ENCODE assay signal across 17 mouse cellular contexts in genomic region chr7:78995820-78996219, GRCm38 (mm10). TPM values are rescaled to one million over a fixed set of nuclear protein-coding genes. Genes with fewer than 3 reads are reported as not detected.
"Had no signal": no experiment of that assay in that cellular context is flagged by ENCODE, and none has a peak within 500 bp of the region (broad histone marks: within the 10 kb centered on the region; RNA-seq: fewer than 3 reads in every experiment).

No protein-coding gene starts in this region.

- H3K4me1 ChIP-seq: neural tube, embryonic 12.5 days had no signal

- H3K27me3 ChIP-seq: midbrain, embryonic 15.5 days; neural tube, embryonic 12.5 days; stomach, embryonic 15.5 days had no signal

- H3K36me3 ChIP-seq: midbrain, embryonic 13.5 days; midbrain, embryonic 15.5 days; neural tube, embryonic 12.5 days; stomach, embryonic 15.5 days had no signal

- ATAC-seq: midbrain, embryonic 13.5 days; midbrain, embryonic 15.5 days had no signal

- H3K4me3 ChIP-seq: midbrain, embryonic 13.5 days; midbrain, embryonic 15.5 days; neural tube, embryonic 12.5 days; stomach, embryonic 15.5 days had no signal

- DNase-seq: lung, adult 18-20 months; lung, embryonic 14.5 days; lung, postnatal 10 days; lung, postnatal 4 days; right cerebral cortex, postnatal 14 days; thymus, adult 18-20 months; thymus, postnatal 25 days; thymus, postnatal 4 days had no signal

- H3K9me3 ChIP-seq: midbrain, embryonic 13.5 days; midbrain, embryonic 15.5 days; neural tube, embryonic 12.5 days; stomach, embryonic 15.5 days had no signal

- H3K27ac ChIP-seq: midbrain, embryonic 13.5 days; midbrain, embryonic 15.5 days; neural tube, embryonic 12.5 days; stomach, embryonic 15.5 days had no signal

- H3K9ac ChIP-seq: lung, embryonic 14.5 days; midbrain, embryonic 13.5 days; midbrain, embryonic 15.5 days; neural tube, embryonic 12.5 days; stomach, embryonic 15.5 days had no signal

RNA-seq across cellular contexts. Expression of gene Acan, which starts 57.5 kb away (rescaled TPM):
- total RNA-seq: megakaryocyte, adult 5-6 weeks; monocyte, adult 5-6 weeks; neutrophil, adult 5-6 weeks had no signal
- polyA plus RNA-seq: midbrain, embryonic 11.5 days; urinary bladder, adult 2 months had no signal
